Mouse (Mus musculus) gastrocnemius, adult 8-10 months (tissue): ENCODE data around the gene Zfp809. TPM values are rescaled to one million over a fixed set of nuclear protein-coding genes. Genes with fewer than 3 reads are reported as not detected.

ENCODE experiments used
- DNase-seq, 2 experiments: peaks; one replicate each; pipeline ENCODE4 v3.0.0; 2022; ENCODE audit warnings: low spot score in 2 of 2
- total RNA-seq, 4 experiments: library from RNA; stranded (reverse); gene quantifications; 2 replicates each; pipeline ENCODE4 v1.2.4; 2022

Gene Zfp809
- total RNA-seq, 4 experiments from 2014 or later = 4.7 to 7.5 (median 6.8) TPM

GRCm38 (mm10) chr9:22261594-22261993, 36.1 kb downstream of the Zfp809 start:
- no peak for DNase-seq

- no peak for DNase-seq
Measured at GRCm38 (mm10) chr9:22262611-22263010, 37.1 kb downstream of the Zfp809 start.

DNA sequence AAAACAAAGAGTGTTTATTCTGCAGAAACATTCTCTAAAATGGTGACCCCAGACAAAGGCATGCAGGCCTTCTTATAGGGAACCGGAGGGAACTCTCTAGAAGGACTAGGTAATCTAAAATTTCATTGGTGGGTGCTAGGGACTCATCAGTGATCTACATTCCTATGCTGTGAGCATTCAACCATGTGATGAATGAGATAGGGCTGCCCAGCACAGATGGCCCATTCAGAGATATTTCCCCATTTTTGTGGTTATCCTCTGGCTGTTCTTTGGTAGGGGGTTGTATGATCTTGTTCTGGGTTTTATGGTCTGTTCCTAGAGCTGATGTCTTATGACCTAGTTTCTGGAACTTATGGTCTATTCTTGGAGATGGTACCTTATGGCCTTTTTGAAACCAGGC, 43.4 kb downstream of the Zfp809 start:
- no peak for DNase-seq

DNA sequence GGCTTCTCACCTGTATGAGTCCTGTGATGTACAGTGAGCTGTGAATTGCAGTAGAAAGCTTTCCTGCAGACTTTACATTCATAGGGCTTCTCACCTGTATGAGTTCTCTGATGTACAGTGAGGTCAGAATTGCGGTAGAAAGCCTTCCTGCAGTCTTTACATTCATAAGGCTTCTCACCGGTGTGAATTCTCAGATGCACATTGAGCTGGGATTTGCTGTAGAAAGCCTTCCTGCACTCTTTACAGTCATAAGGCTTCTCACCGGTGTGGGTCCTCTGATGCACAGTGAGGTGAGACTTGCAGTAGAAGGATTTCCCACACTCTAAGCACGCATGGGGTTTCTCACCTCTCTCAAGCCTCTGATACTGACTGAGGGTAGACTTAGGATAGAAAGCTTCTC, 53.2 kb downstream of the Zfp809 start:
- DNase-seq = no peak

Other genes starting within 250 kb of the Zfp809 start
- under 1 TPM; 0.27 to 0.88 (median 0.63) TPM for gene Rgl3, start 236.3 kb upstream of the Zfp809 start, total RNA-seq
- not detected for gene Ccdc151, start 223.1 kb upstream of the Zfp809 start, total RNA-seq
- gene Prkcsh, start 222.9 kb upstream of the Zfp809 start, total RNA-seq = 10 to 100 TPM; 25.3 to 27.8 (median 26.4) TPM
- gene Elavl3, start 173.7 kb upstream of the Zfp809 start, total RNA-seq = under 1 TPM in 1 of 4 experiments, not detected in 3; 0.08 TPM
- not detected for gene Gm49318, start 154.5 kb upstream of the Zfp809 start, total RNA-seq
- gene Zfp653, start 154.3 kb upstream of the Zfp809 start, total RNA-seq = 1 to 10 TPM; 3.2 to 5.8 (median 4.1) TPM
- gene Ecsit, start 140.3 kb upstream of the Zfp809 start, total RNA-seq = 100 to 1,000 TPM in 1 of 4 experiments, 10 to 100 TPM in 3; 79.8 to 101 (median 93.0) TPM
- gene Cnn1, start 126.5 kb upstream of the Zfp809 start, total RNA-seq = 1 to 10 TPM; 1.7 to 4.9 (median 2.1) TPM
- 10 to 100 TPM; 37.2 to 44.8 (median 43.2) TPM for gene Elof1, start 108.5 kb upstream of the Zfp809 start, total RNA-seq
- 1 to 10 TPM in 2 of 4 experiments, under 1 TPM in 2; 0.17 to 2.9 (median 1.4) TPM for gene Acp5, start 90.0 kb upstream of the Zfp809 start, total RNA-seq
- gene Pigyl, start 68.9 kb upstream of the Zfp809 start, total RNA-seq = 10 to 100 TPM; 30.6 to 39.5 (median 34.8) TPM
- not detected for gene Zfp872, start 37.6 kb upstream of the Zfp809 start, total RNA-seq
- not detected for gene Zfp599, start 34.2 kb downstream of the Zfp809 start, total RNA-seq
- under 1 TPM; 0.29 to 0.56 (median 0.43) TPM for gene Zfp810, start 81.9 kb downstream of the Zfp809 start, total RNA-seq
- 1 to 10 TPM in 3 of 4 experiments, under 1 TPM in 1; 0.97 to 2.0 (median 1.7) TPM for gene Anln, start 163.5 kb downstream of the Zfp809 start, total RNA-seq
- under 1 TPM; 0.15 to 0.32 (median 0.19) TPM for gene 9530077C05Rik, start 185.8 kb downstream of the Zfp809 start, total RNA-seq
- not detected for gene Gm17545, start 228.6 kb downstream of the Zfp809 start, total RNA-seq
- gene Rp9, start 244.0 kb downstream of the Zfp809 start, total RNA-seq = 10 to 100 TPM; 34.1 to 41.6 (median 37.8) TPM